Mouse (Mus musculus) hindbrain, embryonic 11.5 days (tissue): ENCODE results near the gene Vwa1. TPM values are rescaled to one million over a fixed set of nuclear protein-coding genes. Genes with fewer than 3 reads are reported as not detected.

Experiments
- ATAC-seq: fragments of 200-750 bp; cut with Nextera tagmentation; 2 replicates; pipeline ENCODE4 v1.8.0; 2017; ENCODE audit warnings: mild to moderate bottlenecking, moderate TSS enrichment, moderate library complexity; ENCODE audit not compliant: low FRiP score
- DNase-seq: peaks from one replicate; pipeline ENCODE4 v3.0.0-alpha.2; 2015; ENCODE audit warnings: low spot score
- H3K27ac ChIP-seq: fragments of 300-500 bp; sonication (generic); 2 replicates; pipeline ENCODE4 v1.5.1; 2014; ENCODE audit warnings: mild to moderate bottlenecking, low read depth, low read length
- H3K27me3 ChIP-seq: fragments of 300-500 bp; sonication (generic); 2 replicates; pipeline ENCODE4 v1.6.1; 2014; ENCODE audit warnings: mild to moderate bottlenecking, low read length, moderate library complexity, mixed read lengths; ENCODE audit not compliant: control insufficient read depth, insufficient read depth
- H3K36me3 ChIP-seq: fragments of 300-500 bp; sonication (generic); 2 replicates; pipeline ENCODE4 v1.6.1; 2014; ENCODE audit warnings: mild to moderate bottlenecking, low read length, moderate library complexity, mixed read lengths; ENCODE audit not compliant: control insufficient read depth, insufficient read depth
- H3K4me1 ChIP-seq: fragments of 300-500 bp; sonication (generic); replicated peaks from 2 replicates; pipeline ENCODE4 v1.6.1; 2014; ENCODE audit warnings: low read length, mixed read lengths; ENCODE audit not compliant: control insufficient read depth, insufficient read depth
- H3K4me2 ChIP-seq: fragments of 300-500 bp; sonication (generic); replicated peaks from 2 replicates; pipeline ENCODE4 v1.6.1; 2014; ENCODE audit warnings: mild to moderate bottlenecking, low read depth, low read length
- H3K4me3 ChIP-seq: fragments of 300-500 bp; sonication (generic); 2 replicates; pipeline ENCODE4 v1.5.1; 2014; ENCODE audit warnings: low read depth, low read length
- H3K9ac ChIP-seq: fragments of 300-500 bp; sonication (generic); 2 replicates; pipeline ENCODE4 v1.6.1; 2014; ENCODE audit warnings: low read depth, low read length
- H3K9me3 ChIP-seq: fragments of 300-500 bp; sonication (generic); 2 replicates; pipeline ENCODE4 v1.6.1; 2016; ENCODE audit warnings: low read length; ENCODE audit not compliant: control insufficient read depth
- WGBS: fragments of 180-500 bp; shearing (Covaris S2); extraction: QIAGEN DNeasy Blood & Tissue Kit; methylation state at CpG from one replicate; pipeline ENCODE4 v1.1.7; 2014; 5-methylcytosine and 5-hydroxymethylcytosine counted together
- polyA plus RNA-seq: library from polyadenylated mRNA; unstranded; fragments of >200 nt; fragmentation: Nextera tagmentation; extraction: Ambion mirVana; gene quantifications from 2 replicates; pipeline ENCODE4 v1.2.1, GENCODE M21; 2014

The Vwa1 gene
- polyA plus RNA-seq, 1 experiment from 2014 or later, result 8.6 TPM

- H3K27ac ChIP-seq, result no peak within 1 kb of the TSS
- ATAC-seq, result no peak
- H3K4me3 ChIP-seq, result no peak within 1 kb of the TSS
- peak within 1 kb of the TSS; percentile 11; the same call in 1 of the 2 replicates for H3K9ac ChIP-seq
- no peaks in the 10 kb centered on the region for H3K4me1 ChIP-seq
- peak; percentile 12 for DNase-seq
- H3K27me3 ChIP-seq, result no peaks in the 10 kb centered on the region
- no peaks in the 10 kb centered on the region for H3K9me3 ChIP-seq
- H3K4me2 ChIP-seq, result peak within 1 kb of the TSS; percentile 73
- H3K36me3 ChIP-seq, result no peaks in the 10 kb centered on the region
- 69% methylated on average over 5 of the region's 5 CpGs for WGBS
Measured at GRCm38 (mm10) chr4:155785819-155786218, 11.3 kb upstream of the Vwa1 start, which contains the start of gene Tmem88b. Tmem88b (minus strand) TSS chr4:155785874.

GRCm38 (mm10) chr4:155785246-155785645, 10.7 kb upstream of the Vwa1 start:
- Histone ChIP-seq H3K4me1 (no peaks in the 10 kb centered on the region), H3K9ac (peak overlapping the region; percentile 11; the same call in 1 of the 2 replicates), H3K27me3 (no peaks in the 10 kb centered on the region), H3K27ac (no peak overlapping the region), H3K4me2 (no peak overlapping the region), H3K9me3 (no peaks in the 10 kb centered on the region), H3K4me3 (no peak overlapping the region), H3K36me3 (no peaks in the 10 kb centered on the region)
- WGBS, result 86% methylated on average over 10 of the region's 10 CpGs
- ATAC-seq (no peak), DNase-seq (no peak)

DNA sequence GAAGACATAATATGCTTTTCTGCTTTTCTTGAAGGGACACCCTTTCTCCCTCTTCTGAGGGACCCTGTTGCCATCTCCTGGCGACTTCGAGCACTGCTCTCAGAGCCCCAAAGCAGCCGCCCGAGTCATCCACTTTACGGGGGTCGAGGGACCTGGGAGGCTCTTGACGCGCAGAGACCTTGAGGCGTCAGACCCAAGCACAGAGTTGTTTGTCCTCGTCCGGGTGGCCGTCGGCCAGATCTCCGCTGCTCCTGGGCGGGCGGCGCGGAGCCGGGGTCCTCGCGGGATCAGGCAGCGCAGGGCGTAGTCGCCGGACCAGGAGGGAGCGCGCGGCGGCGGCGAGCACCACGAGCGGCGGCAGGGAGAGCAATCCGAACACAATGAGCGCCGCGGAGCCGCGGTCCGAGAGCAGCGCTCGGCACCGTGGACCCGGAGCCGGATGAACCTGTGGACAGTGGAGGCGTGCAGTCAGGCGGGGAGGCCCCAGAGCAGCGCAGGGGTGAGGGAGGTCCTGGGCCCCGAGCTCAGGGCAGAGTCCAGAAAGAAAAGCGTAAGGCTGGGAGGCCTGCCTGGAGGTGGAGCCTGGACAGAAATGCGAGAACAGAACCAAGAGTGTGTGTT, 9.7 kb upstream of the Vwa1 start:
- under 1% methylated on average over 52 of the region's 52 CpGs for WGBS
- Histone ChIP-seq H3K9me3 (no peaks in the 10 kb centered on the region), H3K4me1 (no peaks in the 10 kb centered on the region), H3K27me3 (no peaks in the 10 kb centered on the region), H3K4me3 (peak overlapping the region; percentile 56), H3K27ac (peak overlapping the region; percentile 76), H3K4me2 (peak overlapping the region; percentile 73), H3K9ac (peak overlapping the region; percentile 83), H3K36me3 (no peaks in the 10 kb centered on the region)
- DNase-seq (peak; percentile 84), ATAC-seq (peak; percentile 83)

DNA sequence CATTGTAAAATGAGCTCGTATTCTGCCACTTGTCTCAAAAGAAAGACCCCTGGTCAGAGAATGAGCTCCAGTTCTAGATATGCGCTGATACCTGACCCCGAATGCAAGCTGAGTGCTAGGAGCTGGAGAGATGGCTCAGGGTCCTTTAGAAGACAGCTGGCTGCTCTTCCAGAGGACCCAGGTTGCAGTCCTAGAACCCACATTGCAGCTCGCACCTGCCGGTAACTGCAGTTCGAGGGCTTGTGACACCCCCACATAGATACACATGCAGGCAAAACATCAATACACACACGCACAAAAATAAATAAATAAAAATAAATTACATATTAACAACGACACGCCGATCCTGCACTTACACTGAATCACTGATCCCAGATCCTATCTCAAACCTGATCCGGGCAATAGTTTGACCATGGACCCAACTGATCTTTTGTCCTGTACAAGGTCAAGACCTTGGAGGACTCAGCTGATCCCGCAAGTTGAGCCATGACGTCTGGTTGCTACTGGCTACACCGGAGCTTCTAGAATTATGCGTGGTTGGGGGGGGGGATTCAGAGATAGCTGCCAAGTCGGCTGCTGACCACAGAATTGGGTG, 9.1 kb upstream of the Vwa1 start:
- WGBS, result 45% methylated on average over 16 of the region's 16 CpGs
- Histone ChIP-seq H3K4me3 (peak overlapping the region; percentile 56), H3K27ac (peak overlapping the region; percentile 76), H3K27me3 (no peaks in the 10 kb centered on the region), H3K36me3 (no peaks in the 10 kb centered on the region), H3K9ac (peak overlapping the region; percentile 83), H3K4me2 (peak overlapping the region; percentile 73), H3K9me3 (no peaks in the 10 kb centered on the region), H3K4me1 (no peaks in the 10 kb centered on the region)
- peak; percentile 15 for DNase-seq
- ATAC-seq, result peak; percentile 58

DNA sequence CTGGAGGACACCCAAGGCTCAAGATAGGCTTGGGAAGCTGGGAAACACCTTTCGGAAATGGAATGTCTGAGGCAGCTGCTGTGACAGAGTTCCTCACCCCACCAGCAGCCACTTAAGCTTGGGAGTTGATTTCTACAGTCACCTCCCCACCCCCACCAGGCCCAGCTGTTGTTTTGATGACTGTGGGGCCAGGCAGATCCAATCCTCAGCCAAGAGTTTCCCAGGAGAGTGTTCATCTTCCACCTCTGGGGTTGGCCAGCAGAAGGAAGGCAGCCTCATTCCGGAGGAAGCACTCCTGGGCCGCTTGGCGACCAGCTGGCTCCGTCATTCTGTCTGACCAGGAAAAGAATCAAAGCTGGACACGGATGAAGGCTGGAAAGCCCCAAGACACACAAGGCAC, 6.4 kb upstream of the Vwa1 start:
- Histone ChIP-seq H3K36me3 (no peaks in the 10 kb centered on the region), H3K4me3 (no peak overlapping the region), H3K9me3 (no peaks in the 10 kb centered on the region), H3K4me2 (no peak overlapping the region), H3K4me1 (no peaks in the 10 kb centered on the region), H3K27me3 (no peaks in the 10 kb centered on the region), H3K9ac (no peak overlapping the region), H3K27ac (no peak overlapping the region)
- no peak for ATAC-seq
- DNase-seq, result peak; percentile 14
- WGBS, result 37% methylated on average over 6 of the region's 6 CpGs

DNA sequence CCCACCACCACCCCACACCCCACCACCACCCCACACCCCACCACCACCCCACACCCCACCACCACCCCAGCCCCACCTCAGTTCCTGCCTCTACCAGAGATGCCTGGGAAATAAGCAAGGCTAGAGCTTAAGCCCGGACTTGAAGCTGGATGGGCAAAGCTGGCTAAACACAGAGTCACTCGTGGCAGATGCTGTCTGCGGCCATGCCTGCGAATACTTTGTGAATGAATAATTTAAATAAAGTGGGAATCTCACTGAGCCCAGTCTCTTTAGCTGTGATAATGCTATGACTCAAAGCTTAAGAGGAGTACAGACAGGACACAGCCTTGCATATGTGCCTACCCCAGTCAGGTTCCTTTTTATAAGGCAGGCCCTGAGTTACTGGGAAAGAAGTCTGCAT, 5.0 kb upstream of the Vwa1 start:
- DNase-seq (no peak), ATAC-seq (no peak)
- H3K9me3 ChIP-seq, result no peaks in the 10 kb centered on the region
- H3K27ac ChIP-seq, result no peak overlapping the region
- H3K36me3 ChIP-seq, result no peaks in the 10 kb centered on the region
- H3K27me3 ChIP-seq, result peaks cover 10% of the 10 kb centered on the region
- no peak overlapping the region for H3K4me3 ChIP-seq
- no peak overlapping the region for H3K4me2 ChIP-seq
- H3K9ac ChIP-seq, result no peak overlapping the region
- H3K4me1 ChIP-seq, result no peaks in the 10 kb centered on the region
- WGBS, result 78% methylated on average over 4 of the region's 4 CpGs

DNA sequence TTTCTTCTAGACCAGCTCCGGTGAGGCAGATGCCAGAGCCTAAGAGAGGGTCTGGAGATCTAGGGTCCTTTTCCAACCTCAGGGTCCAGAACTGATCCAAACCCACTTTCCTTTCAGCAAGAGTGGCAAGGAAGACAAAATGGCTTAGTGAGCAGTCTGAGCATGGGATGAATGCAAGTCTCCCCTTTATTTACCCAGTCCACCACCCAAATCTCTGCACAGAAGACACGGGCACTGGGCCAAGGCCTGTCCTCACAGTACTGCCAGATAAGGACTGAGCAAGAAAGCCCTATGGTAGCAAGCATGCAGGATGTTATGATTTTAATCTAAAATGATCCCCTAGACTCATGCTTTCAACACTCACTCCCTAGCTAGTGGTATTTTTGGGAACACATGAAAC, 3.3 kb upstream of the Vwa1 start:
- ATAC-seq (no peak), DNase-seq (no peak)
- no peaks in the 10 kb centered on the region; the same call in 1 of the 2 replicates for H3K4me1 ChIP-seq
- no peak overlapping the region for H3K4me2 ChIP-seq
- no peak overlapping the region for H3K4me3 ChIP-seq
- H3K36me3 ChIP-seq, result no peaks in the 10 kb centered on the region
- no peaks in the 10 kb centered on the region for H3K9me3 ChIP-seq
- peaks cover 22% of the 10 kb centered on the region for H3K27me3 ChIP-seq
- WGBS, result 81% methylated on average over 2 of the region's 2 CpGs
- H3K9ac ChIP-seq, result no peak overlapping the region
- H3K27ac ChIP-seq, result no peak overlapping the region

GRCm38 (mm10) chr4:155776704-155777335, 2.3 kb upstream of the Vwa1 start:
- H3K4me1 ChIP-seq, result no peaks in the 10 kb centered on the region; the same call in 1 of the 2 replicates
- no peak for ATAC-seq
- 22% methylated on average over 2 of the region's 2 CpGs for WGBS
- peaks cover 23% of the 10 kb centered on the region for H3K27me3 ChIP-seq
- no peak overlapping the region for H3K4me3 ChIP-seq
- H3K9me3 ChIP-seq, result no peaks in the 10 kb centered on the region
- H3K36me3 ChIP-seq, result no peaks in the 10 kb centered on the region
- no peak overlapping the region for H3K4me2 ChIP-seq
- H3K27ac ChIP-seq, result no peak overlapping the region
- DNase-seq, result no peak
- no peak overlapping the region for H3K9ac ChIP-seq
